Mouse (Mus musculus): ENCODE measurements around the gene Smim1. TPM values are rescaled to one million over a fixed set of nuclear protein-coding genes. Genes with fewer than 3 reads are reported as not detected.

Smim1 gene
- 3.6 and 3.8 TPM in 2 replicates for polyA plus RNA-seq (2015; fragmentation: Nextera tagmentation; extraction: Ambion mirVana)

GRCm38 (mm10) chr4:154025641-154026440 lies at the start of gene Smim1:
Smim1 (minus strand) TSS chr4:154026230.
- H3K4me3 ChIP-seq: peak within 1 kb of the TSS; percentile 25
- 2% methylated on average over 33 of the region's 33 CpGs for WGBS
- 0 out of 2 replicates have a peak, but pooled peaks have one; percentile 20 for ATAC-seq (replicated peaks)
- H3K4me1 ChIP-seq: peaks cover 11% of the 10 kb centered on the region
- H3K27me3 ChIP-seq: peaks cover 18% of the 10 kb centered on the region; the same call in 1 of the 2 replicates
- H3K9me3 ChIP-seq: no peaks in the 10 kb centered on the region
- no peak within 1 kb of the TSS for H3K27ac ChIP-seq (replicated peaks)
- H3K36me3 ChIP-seq: peaks cover 15% of the 10 kb centered on the region
- H3K9ac ChIP-seq (replicated peaks): peak within 1 kb of the TSS; percentile 1; the same call in 1 of the 2 replicates
- H3K4me2 ChIP-seq (replicated peaks): peak within 1 kb of the TSS; percentile 43

GRCm38 (mm10) chr4:154071941-154072340 lies 45.9 kb upstream of the Smim1 start:
- 27% methylated on average over 10 of the region's 16 CpGs for WGBS
- peak overlapping the region; percentile 13; the same call in 1 of the 2 replicates for H3K4me3 ChIP-seq
- H3K9ac ChIP-seq (replicated peaks): no peak overlapping the region
- H3K27ac ChIP-seq (replicated peaks): no peak overlapping the region
- H3K36me3 ChIP-seq: no peaks in the 10 kb centered on the region
- H3K4me2 ChIP-seq (replicated peaks): peak overlapping the region; percentile 25
- peaks cover 25% of the 10 kb centered on the region for H3K27me3 ChIP-seq
- no peaks in the 10 kb centered on the region for H3K9me3 ChIP-seq
- H3K4me1 ChIP-seq: peaks cover 7% of the 10 kb centered on the region; the same call in 1 of the 2 replicates
- ATAC-seq (replicated peaks): no peak

- ATAC-seq (replicated peaks): no peak
- peaks cover 25% of the 10 kb centered on the region for H3K27me3 ChIP-seq
- peak overlapping the region; percentile 13; the same call in 1 of the 2 replicates for H3K4me3 ChIP-seq
- no peak overlapping the region for H3K9ac ChIP-seq (replicated peaks)
- peak overlapping the region; percentile 25 for H3K4me2 ChIP-seq (replicated peaks)
- no peaks in the 10 kb centered on the region for H3K36me3 ChIP-seq
- H3K27ac ChIP-seq (replicated peaks): no peak overlapping the region
- peaks cover 7% of the 10 kb centered on the region; the same call in 1 of the 2 replicates for H3K4me1 ChIP-seq
- no peaks in the 10 kb centered on the region for H3K9me3 ChIP-seq
- under 1% methylated on average over 15 of the region's 20 CpGs for WGBS
Measured at GRCm38 (mm10) chr4:154071521-154071920, 45.5 kb upstream of the Smim1 start.

- Histone ChIP-seq H3K4me1 (peaks cover 7% of the 10 kb centered on the region; the same call in 1 of the 2 replicates), H3K27me3 (peaks cover 27% of the 10 kb centered on the region)
- ATAC-seq (replicated peaks): no peak
Measured at GRCm38 (mm10) chr4:154070896-154071295, 44.9 kb upstream of the Smim1 start.

GRCm38 (mm10) chr4:154064827-154065773 lies 39.1 kb upstream of the Smim1 start:
- Histone ChIP-seq H3K9ac (replicated peaks) (no peak overlapping the region), H3K4me3 (no peak overlapping the region), H3K4me1 (no peaks in the 10 kb centered on the region), H3K9me3 (no peaks in the 10 kb centered on the region), H3K27me3 (peaks cover 8% of the 10 kb centered on the region), H3K27ac (replicated peaks) (no peak overlapping the region), H3K4me2 (replicated peaks) (no peak overlapping the region), H3K36me3 (no peaks in the 10 kb centered on the region)
- ATAC-seq (replicated peaks): peak; percentile 61
- WGBS: 63% methylated on average over 14 of the region's 14 CpGs

More at GRCm38 (mm10) chr4:154070896-154071295, 44.9 kb upstream of the Smim1 start:
- Histone ChIP-seq H3K9me3 (no peaks in the 10 kb centered on the region), H3K36me3 (no peaks in the 10 kb centered on the region), H3K9ac (replicated peaks) (no peak overlapping the region), H3K27ac (replicated peaks) (no peak overlapping the region), H3K4me3 (no peak overlapping the region), H3K4me2 (replicated peaks) (no peak overlapping the region)
- WGBS: under 1% methylated on average over 5 of the region's 5 CpGs

GRCm38 (mm10) chr4:154057696-154058095 lies 31.7 kb upstream of the Smim1 start:
- H3K9me3 ChIP-seq: no peaks in the 10 kb centered on the region
- H3K9ac ChIP-seq (replicated peaks): no peak overlapping the region
- H3K4me1 ChIP-seq: no peaks in the 10 kb centered on the region
- 71% methylated on average over 4 of the region's 4 CpGs for WGBS
- no peak overlapping the region for H3K4me3 ChIP-seq
- ATAC-seq (replicated peaks): no peak
- no peak overlapping the region for H3K4me2 ChIP-seq (replicated peaks)
- H3K36me3 ChIP-seq: no peaks in the 10 kb centered on the region
- no peaks in the 10 kb centered on the region for H3K27me3 ChIP-seq
- no peak overlapping the region for H3K27ac ChIP-seq (replicated peaks)

GRCm38 (mm10) chr4:154056661-154057060 lies 30.6 kb upstream of the Smim1 start:
- Histone ChIP-seq H3K9me3 (no peaks in the 10 kb centered on the region), H3K36me3 (no peaks in the 10 kb centered on the region), H3K9ac (replicated peaks) (no peak overlapping the region), H3K4me1 (no peaks in the 10 kb centered on the region), H3K4me3 (no peak overlapping the region), H3K4me2 (replicated peaks) (no peak overlapping the region), H3K27ac (replicated peaks) (no peak overlapping the region), H3K27me3 (no peaks in the 10 kb centered on the region)
- WGBS: 48% methylated on average over 2 of the region's 2 CpGs
- ATAC-seq (replicated peaks): no peak

GRCm38 (mm10) chr4:154056046-154056445 lies 30.0 kb upstream of the Smim1 start:
- H3K4me1 ChIP-seq: no peaks in the 10 kb centered on the region
- H3K36me3 ChIP-seq: no peaks in the 10 kb centered on the region
- H3K27me3 ChIP-seq: no peaks in the 10 kb centered on the region
- no peak overlapping the region for H3K4me3 ChIP-seq
- H3K27ac ChIP-seq (replicated peaks): no peak overlapping the region
- no peak overlapping the region for H3K9ac ChIP-seq (replicated peaks)
- no peak for ATAC-seq (replicated peaks)
- H3K9me3 ChIP-seq: no peaks in the 10 kb centered on the region
- no peak overlapping the region for H3K4me2 ChIP-seq (replicated peaks)
- 76% methylated on average over 2 of the region's 2 CpGs for WGBS

GRCm38 (mm10) chr4:154055482-154055881 lies 29.5 kb upstream of the Smim1 start:
- WGBS: 89% methylated on average over 7 of the region's 7 CpGs
- ATAC-seq (replicated peaks): no peak
- H3K4me2 ChIP-seq (replicated peaks): no peak overlapping the region
- no peaks in the 10 kb centered on the region for H3K9me3 ChIP-seq
- no peak overlapping the region for H3K4me3 ChIP-seq
- no peaks in the 10 kb centered on the region for H3K36me3 ChIP-seq
- H3K9ac ChIP-seq (replicated peaks): no peak overlapping the region
- no peaks in the 10 kb centered on the region for H3K4me1 ChIP-seq
- no peaks in the 10 kb centered on the region for H3K27me3 ChIP-seq
- no peak overlapping the region for H3K27ac ChIP-seq (replicated peaks)

GRCm38 (mm10) chr4:154053065-154053464 lies 27.0 kb upstream of the Smim1 start:
- Histone ChIP-seq H3K9ac (replicated peaks) (no peak overlapping the region), H3K9me3 (no peaks in the 10 kb centered on the region), H3K27me3 (no peaks in the 10 kb centered on the region), H3K4me3 (no peak overlapping the region), H3K4me1 (no peaks in the 10 kb centered on the region), H3K36me3 (no peaks in the 10 kb centered on the region), H3K27ac (replicated peaks) (no peak overlapping the region), H3K4me2 (replicated peaks) (no peak overlapping the region)
- no peak for ATAC-seq (replicated peaks)
- 66% methylated on average over 4 of the region's 4 CpGs for WGBS

GRCm38 (mm10) chr4:154051401-154051800 lies 25.4 kb upstream of the Smim1 start:
- H3K36me3 ChIP-seq: no peaks in the 10 kb centered on the region
- H3K4me2 ChIP-seq (replicated peaks): no peak overlapping the region
- H3K27me3 ChIP-seq: no peaks in the 10 kb centered on the region
- no peak overlapping the region for H3K27ac ChIP-seq (replicated peaks)
- H3K9ac ChIP-seq (replicated peaks): no peak overlapping the region
- H3K4me3 ChIP-seq: no peak overlapping the region
- no peaks in the 10 kb centered on the region for H3K4me1 ChIP-seq
- ATAC-seq (replicated peaks): no peak
- no peaks in the 10 kb centered on the region for H3K9me3 ChIP-seq
- 55% methylated on average over 3 of the region's 3 CpGs for WGBS

- no peak for ATAC-seq (replicated peaks)
- no peak overlapping the region for H3K4me3 ChIP-seq
- 72% methylated on average over 5 of the region's 5 CpGs for WGBS
Measured at GRCm38 (mm10) chr4:154045837-154046236, 19.8 kb upstream of the Smim1 start.

More at GRCm38 (mm10) chr4:154045837-154046236, 19.8 kb upstream of the Smim1 start:
- no peak overlapping the region for H3K4me2 ChIP-seq (replicated peaks)
- H3K9ac ChIP-seq (replicated peaks): no peak overlapping the region
- no peaks in the 10 kb centered on the region for H3K27me3 ChIP-seq
- H3K27ac ChIP-seq (replicated peaks): no peak overlapping the region
- no peaks in the 10 kb centered on the region for H3K9me3 ChIP-seq
- H3K4me1 ChIP-seq: no peaks in the 10 kb centered on the region
- H3K36me3 ChIP-seq: no peaks in the 10 kb centered on the region

All from forebrain, embryonic 15.5 days (tissue).